Mouse (Mus musculus) liver, embryonic 14.5 days (tissue): ENCODE measurements around the gene Anxa5.

Experiments
- CTCF ChIP-seq: IDR thresholded peaks from 2 replicates; pipeline ENCODE4 v1.5.1; 2016; ENCODE audit warnings: antibody characterized with exemption, low read depth, control low read depth
- EP300 ChIP-seq: IDR thresholded peaks from 2 replicates; pipeline ENCODE4 v1.6.1; 2016; ENCODE audit warnings: antibody characterized with exemption, low read depth

- TF ChIP-seq CTCF = no peak
- TF ChIP-seq EP300 = no peak
These were observed 69.4 kb downstream of the Anxa5 start for GRCm38 (mm10) chr3:36406340-36406739.
